Mouse (Mus musculus): ENCODE measurements around the gene Psmc2.

DNA sequence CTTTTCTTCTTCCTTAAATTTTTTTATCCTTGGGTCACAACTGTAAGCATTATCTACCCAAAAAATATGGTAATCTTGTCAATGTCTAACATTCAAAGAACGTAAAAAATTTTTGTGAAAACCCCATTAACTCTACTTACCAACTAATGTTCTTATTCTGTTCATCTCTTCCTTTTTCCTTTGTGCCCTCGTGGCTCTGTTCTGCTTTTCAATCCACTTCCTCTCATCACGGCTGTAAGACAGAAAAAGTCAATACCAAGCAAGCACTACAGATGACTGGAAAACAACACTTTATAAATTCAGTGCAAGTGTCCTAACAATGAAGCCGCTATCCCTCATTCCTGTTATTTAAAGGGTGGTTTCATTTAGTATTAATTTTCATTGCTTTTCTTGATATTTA lies 16.6 kb upstream of the Psmc2 start:
- TF ChIP-seq POLR2A (IDR thresholded peaks at IDR 0.05; ENCODE audit: borderline replicate concordance, low read depth, low read length) (no peak), CTCF (IDR thresholded peaks at IDR 0.05; ENCODE audit: low read depth, low read length) (no peak)

Measured in bone marrow macrophage, adult 2 months (primary cell).